Mouse (Mus musculus): ENCODE results near the gene Hoxa5. TPM values are rescaled to one million over a fixed set of nuclear protein-coding genes. Genes with fewer than 3 reads are reported as not detected.

The Hoxa5 gene
- polyA plus RNA-seq, 1 experiment from 2014 or later, result 15.7 TPM

- peak overlapping the region; percentile 83 for H3K4me2 ChIP-seq (replicated peaks; ENCODE audit: low read depth, low read length)
- peak overlapping the region; percentile 75 for H3K4me3 ChIP-seq (ENCODE audit: low read length)
- no peaks in the 10 kb centered on the region; the same call in 1 of the 2 replicates for H3K27me3 ChIP-seq (ENCODE audit: control insufficient read depth, insufficient read depth, low read length)
- H3K27ac ChIP-seq (ENCODE audit: low read depth, low read length), result peak overlapping the region; percentile 96
- no peak for ATAC-seq (ENCODE audit: low FRiP score, low TSS enrichment)
- H3K9me3 ChIP-seq (ENCODE audit: control insufficient read depth, low read length), result no peaks in the 10 kb centered on the region
- peak overlapping the region; percentile 89 for H3K9ac ChIP-seq (ENCODE audit: low read depth, low read length)
- H3K4me1 ChIP-seq (ENCODE audit: control insufficient read depth, insufficient read depth, low read length), result peaks cover 12% of the 10 kb centered on the region
- WGBS, result 6% methylated on average over 4 of the region's 4 CpGs
- no peaks in the 10 kb centered on the region for H3K36me3 ChIP-seq (ENCODE audit: control insufficient read depth, insufficient read depth, low read length)
Measured at GRCm38 (mm10) chr6:52242801-52243332, 38.5 kb upstream of the Hoxa5 start.

GRCm38 (mm10) chr6:52241001-52241621, 36.7 kb upstream of the Hoxa5 start:
- H3K9me3 ChIP-seq (ENCODE audit: control insufficient read depth, low read length), result no peaks in the 10 kb centered on the region
- 3% methylated on average over 9 of the region's 9 CpGs for WGBS
- H3K4me3 ChIP-seq (ENCODE audit: low read length), result peak overlapping the region; percentile 64
- peak overlapping the region; percentile 83 for H3K4me2 ChIP-seq (replicated peaks; ENCODE audit: low read depth, low read length)
- peak overlapping the region; percentile 98 for H3K27ac ChIP-seq (ENCODE audit: low read depth, low read length)
- peaks cover 15% of the 10 kb centered on the region for H3K4me1 ChIP-seq (ENCODE audit: control insufficient read depth, insufficient read depth, low read length)
- peak overlapping the region; percentile 96 for H3K9ac ChIP-seq (ENCODE audit: low read depth, low read length)
- H3K36me3 ChIP-seq (ENCODE audit: control insufficient read depth, insufficient read depth, low read length), result no peaks in the 10 kb centered on the region
- ATAC-seq (ENCODE audit: low FRiP score, low TSS enrichment), result no peak
- no peaks in the 10 kb centered on the region; the same call in none of the 2 replicates for H3K27me3 ChIP-seq (ENCODE audit: control insufficient read depth, insufficient read depth, low read length)

- Histone ChIP-seq H3K4me1 (ENCODE audit: control insufficient read depth, insufficient read depth, low read length) (peaks cover 21% of the 10 kb centered on the region), H3K4me2 (replicated peaks; ENCODE audit: low read depth, low read length) (peak within 1 kb of the TSS; percentile 83), H3K4me3 (ENCODE audit: low read length) (peak within 1 kb of the TSS; percentile 64), H3K9ac (ENCODE audit: low read depth, low read length) (peak within 1 kb of the TSS; percentile 96), H3K9me3 (ENCODE audit: control insufficient read depth, low read length) (no peaks in the 10 kb centered on the region), H3K27me3 (ENCODE audit: control insufficient read depth, insufficient read depth, low read length) (no peaks in the 10 kb centered on the region; the same call in none of the 2 replicates), H3K27ac (ENCODE audit: low read depth, low read length) (peak within 1 kb of the TSS; percentile 98), H3K36me3 (ENCODE audit: control insufficient read depth, insufficient read depth, low read length) (no peaks in the 10 kb centered on the region)
- ATAC-seq (ENCODE audit: low FRiP score, low TSS enrichment), result peak; percentile 69
- WGBS, result under 1% methylated on average over 35 of the region's 35 CpGs
Measured at GRCm38 (mm10) chr6:52240389-52241000, 36.1 kb upstream of the Hoxa5 start, which contains the start of gene Hoxa10. Hoxa10 (minus strand) TSS chr6:52240854.

- Histone ChIP-seq H3K36me3 (ENCODE audit: control insufficient read depth, insufficient read depth, low read length) (no peaks in the 10 kb centered on the region), H3K4me3 (ENCODE audit: low read length) (peak overlapping the region; percentile 64), H3K27ac (ENCODE audit: low read depth, low read length) (peak overlapping the region; percentile 98), H3K4me2 (replicated peaks; ENCODE audit: low read depth, low read length) (peak overlapping the region; percentile 83), H3K9me3 (ENCODE audit: control insufficient read depth, low read length) (no peaks in the 10 kb centered on the region), H3K4me1 (ENCODE audit: control insufficient read depth, insufficient read depth, low read length) (peaks cover 21% of the 10 kb centered on the region), H3K9ac (ENCODE audit: low read depth, low read length) (peak overlapping the region; percentile 96), H3K27me3 (ENCODE audit: control insufficient read depth, insufficient read depth, low read length) (peaks cover 3% of the 10 kb centered on the region; the same call in 1 of the 2 replicates)
- no peak for ATAC-seq (ENCODE audit: low FRiP score, low TSS enrichment)
- WGBS, result under 1% methylated on average over 30 of the region's 30 CpGs
Measured at GRCm38 (mm10) chr6:52239625-52240388, 35.4 kb upstream of the Hoxa5 start.

GRCm38 (mm10) chr6:52238976-52239375, 34.6 kb upstream of the Hoxa5 start:
- Histone ChIP-seq H3K9ac (ENCODE audit: low read depth, low read length) (peak overlapping the region; percentile 96), H3K36me3 (ENCODE audit: control insufficient read depth, insufficient read depth, low read length) (no peaks in the 10 kb centered on the region), H3K4me2 (replicated peaks; ENCODE audit: low read depth, low read length) (peak overlapping the region; percentile 83), H3K9me3 (ENCODE audit: control insufficient read depth, low read length) (no peaks in the 10 kb centered on the region), H3K4me1 (ENCODE audit: control insufficient read depth, insufficient read depth, low read length) (peaks cover 21% of the 10 kb centered on the region), H3K27me3 (ENCODE audit: control insufficient read depth, insufficient read depth, low read length) (peaks cover 9% of the 10 kb centered on the region; the same call in 1 of the 2 replicates), H3K27ac (ENCODE audit: low read depth, low read length) (peak overlapping the region; percentile 4; the same call in 1 of the 2 replicates), H3K4me3 (ENCODE audit: low read length) (peak overlapping the region; percentile 64)
- no peak for ATAC-seq (ENCODE audit: low FRiP score, low TSS enrichment)
- 2% methylated on average over 7 of the region's 7 CpGs for WGBS

- 3% methylated on average over 7 of the region's 7 CpGs for WGBS
- peaks cover 12% of the 10 kb centered on the region; the same call in 1 of the 2 replicates for H3K27me3 ChIP-seq (ENCODE audit: control insufficient read depth, insufficient read depth, low read length)
- H3K4me1 ChIP-seq (ENCODE audit: control insufficient read depth, insufficient read depth, low read length), result peaks cover 21% of the 10 kb centered on the region
- peak overlapping the region; percentile 98; the same call in 1 of the 2 replicates for H3K27ac ChIP-seq (ENCODE audit: low read depth, low read length)
- H3K9ac ChIP-seq (ENCODE audit: low read depth, low read length), result peak overlapping the region; percentile 96
- no peaks in the 10 kb centered on the region for H3K9me3 ChIP-seq (ENCODE audit: control insufficient read depth, low read length)
- peak overlapping the region; percentile 83 for H3K4me2 ChIP-seq (replicated peaks; ENCODE audit: low read depth, low read length)
- no peaks in the 10 kb centered on the region for H3K36me3 ChIP-seq (ENCODE audit: control insufficient read depth, insufficient read depth, low read length)
- peak overlapping the region; percentile 64 for H3K4me3 ChIP-seq (ENCODE audit: low read length)
- ATAC-seq (ENCODE audit: low FRiP score, low TSS enrichment), result no peak
Measured at GRCm38 (mm10) chr6:52238155-52238545, 33.8 kb upstream of the Hoxa5 start.

- peak overlapping the region; percentile 64 for H3K4me3 ChIP-seq (ENCODE audit: low read length)
- peaks cover 21% of the 10 kb centered on the region for H3K4me1 ChIP-seq (ENCODE audit: control insufficient read depth, insufficient read depth, low read length)
- H3K9ac ChIP-seq (ENCODE audit: low read depth, low read length), result peak overlapping the region; percentile 96
- 7% methylated on average over 10 of the region's 10 CpGs for WGBS
- H3K27ac ChIP-seq (ENCODE audit: low read depth, low read length), result peak overlapping the region; percentile 98
- peak overlapping the region; percentile 83 for H3K4me2 ChIP-seq (replicated peaks; ENCODE audit: low read depth, low read length)
- no peaks in the 10 kb centered on the region for H3K9me3 ChIP-seq (ENCODE audit: control insufficient read depth, low read length)
- peaks cover 12% of the 10 kb centered on the region; the same call in 1 of the 2 replicates for H3K27me3 ChIP-seq (ENCODE audit: control insufficient read depth, insufficient read depth, low read length)
- ATAC-seq (ENCODE audit: low FRiP score, low TSS enrichment), result no peak
- H3K36me3 ChIP-seq (ENCODE audit: control insufficient read depth, insufficient read depth, low read length), result no peaks in the 10 kb centered on the region; the same call in 1 of the 2 replicates
Measured at GRCm38 (mm10) chr6:52237346-52238154, 33.2 kb upstream of the Hoxa5 start.

GRCm38 (mm10) chr6:52236806-52237205, 32.4 kb upstream of the Hoxa5 start:
- WGBS, result 12% methylated on average over 3 of the region's 3 CpGs
- no peaks in the 10 kb centered on the region; the same call in 1 of the 2 replicates for H3K36me3 ChIP-seq (ENCODE audit: control insufficient read depth, insufficient read depth, low read length)

More at GRCm38 (mm10) chr6:52236806-52237205, 32.4 kb upstream of the Hoxa5 start:
- peak overlapping the region; percentile 83 for H3K4me2 ChIP-seq (replicated peaks; ENCODE audit: low read depth, low read length)
- peaks cover 12% of the 10 kb centered on the region; the same call in 1 of the 2 replicates for H3K27me3 ChIP-seq (ENCODE audit: control insufficient read depth, insufficient read depth, low read length)
- H3K4me1 ChIP-seq (ENCODE audit: control insufficient read depth, insufficient read depth, low read length), result peaks cover 19% of the 10 kb centered on the region
- H3K9ac ChIP-seq (ENCODE audit: low read depth, low read length), result peak overlapping the region; percentile 96
- ATAC-seq (ENCODE audit: low FRiP score, low TSS enrichment), result no peak
- H3K27ac ChIP-seq (ENCODE audit: low read depth, low read length), result peak overlapping the region; percentile 98
- H3K9me3 ChIP-seq (ENCODE audit: control insufficient read depth, low read length), result no peaks in the 10 kb centered on the region
- H3K4me3 ChIP-seq (ENCODE audit: low read length), result peak overlapping the region; percentile 64

Measured in kidney, embryonic 14.5 days (tissue).